Mouse (Mus musculus) midbrain, embryonic 15.5 days (tissue): ENCODE measurements around the gene Gm5089. TPM values are rescaled to one million over a fixed set of nuclear protein-coding genes. Genes with fewer than 3 reads are reported as not detected.

Experiments used
- ATAC-seq: fragments of 200-750 bp; cut with Nextera tagmentation; replicated peaks from 2 replicates; pipeline ENCODE4 v1.8.0; 2017; ENCODE audit warnings: moderate TSS enrichment
- H3K27ac ChIP-seq: fragments of 300-500 bp; sonication (generic); 2 replicates; pipeline ENCODE4 v1.5.1; 2015; ENCODE audit warnings: mild to moderate bottlenecking, inconsistent platforms
- H3K27me3 ChIP-seq: fragments of 300-500 bp; sonication (generic); replicated peaks from 2 replicates; pipeline ENCODE4 v1.6.1; 2015; ENCODE audit warnings: inconsistent platforms
- H3K36me3 ChIP-seq: fragments of 300-500 bp; sonication (generic); replicated peaks from 2 replicates; pipeline ENCODE4 v1.6.1; 2015; ENCODE audit warnings: inconsistent platforms
- H3K4me1 ChIP-seq: fragments of 300-500 bp; sonication (generic); 2 replicates; pipeline ENCODE4 v1.6.1; 2015; ENCODE audit warnings: inconsistent platforms
- H3K4me2 ChIP-seq: fragments of 300-500 bp; sonication (generic); 2 replicates; pipeline ENCODE4 v1.6.1; 2015; ENCODE audit warnings: inconsistent platforms, mild to moderate bottlenecking, moderate library complexity
- H3K4me3 ChIP-seq: fragments of 300-500 bp; sonication (generic); 2 replicates; pipeline ENCODE4 v1.5.1; 2015; ENCODE audit warnings: mild to moderate bottlenecking, inconsistent platforms
- H3K9ac ChIP-seq: fragments of 300-500 bp; sonication (generic); 2 replicates; pipeline ENCODE4 v1.6.1; 2015; ENCODE audit warnings: mild to moderate bottlenecking, inconsistent platforms
- H3K9me3 ChIP-seq: fragments of 300-500 bp; sonication (generic); 2 replicates; pipeline ENCODE4 v1.6.1; 2016; ENCODE audit warnings: inconsistent platforms
- WGBS: fragments of 180-500 bp; shearing (Covaris S2); methylation state at CpG from one replicate; pipeline ENCODE4 v1.1.7; 2015; ENCODE audit warnings: mixed read lengths; 5-methylcytosine and 5-hydroxymethylcytosine counted together
- polyA plus RNA-seq: library from polyadenylated mRNA; unstranded; fragments of >200 nt; fragmentation: Nextera tagmentation; extraction: Ambion mirVana; gene quantifications from 2 replicates; pipeline ENCODE4 v1.2.1, GENCODE M21; 2015

Gm5089 gene
- polyA plus RNA-seq, 1 experiment from 2014 or later, result 1.1 TPM

GRCm38 (mm10) chr14:122455562-122455958, 4.6 kb upstream of the Gm5089 start:
- ATAC-seq, result no peak
- Histone ChIP-seq H3K27me3 (peaks cover 47% of the 10 kb centered on the region), H3K36me3 (no peaks in the 10 kb centered on the region), H3K9me3 (no peaks in the 10 kb centered on the region), H3K27ac (no peak overlapping the region), H3K9ac (no peak overlapping the region), H3K4me1 (peaks cover 25% of the 10 kb centered on the region), H3K4me2 (no peak overlapping the region), H3K4me3 (no peak overlapping the region)
- WGBS, result 14% methylated on average over 4 of the region's 4 CpGs

GRCm38 (mm10) chr14:122454901-122455561, 4.1 kb upstream of the Gm5089 start:
- H3K27ac ChIP-seq, result 0 out of 2 replicates have a peak overlapping the region, but pooled peaks have one; percentile 70
- H3K4me3 ChIP-seq, result no peak overlapping the region
- 22% methylated on average over 10 of the region's 10 CpGs for WGBS
- no peak overlapping the region for H3K4me2 ChIP-seq
- H3K4me1 ChIP-seq, result peaks cover 30% of the 10 kb centered on the region
- no peaks in the 10 kb centered on the region for H3K36me3 ChIP-seq
- no peak for ATAC-seq
- H3K9ac ChIP-seq, result no peak overlapping the region
- peaks cover 47% of the 10 kb centered on the region for H3K27me3 ChIP-seq
- H3K9me3 ChIP-seq, result no peaks in the 10 kb centered on the region

GRCm38 (mm10) chr14:122453996-122454738, 3.3 kb upstream of the Gm5089 start:
- Histone ChIP-seq H3K4me2 (peak overlapping the region; percentile 40), H3K36me3 (no peaks in the 10 kb centered on the region), H3K4me1 (peaks cover 30% of the 10 kb centered on the region), H3K9me3 (no peaks in the 10 kb centered on the region), H3K27ac (peak overlapping the region; percentile 70), H3K27me3 (peaks cover 51% of the 10 kb centered on the region), H3K9ac (no peak overlapping the region), H3K4me3 (no peak overlapping the region)
- 7% methylated on average over 12 of the region's 12 CpGs for whole genome bisulfite sequencing
- peak; percentile 48; the same call in 1 of the 2 replicates for ATAC-seq

GRCm38 (mm10) chr14:122453388-122453995, 2.6 kb upstream of the Gm5089 start:
- peak; percentile 59 for ATAC-seq
- Histone ChIP-seq H3K36me3 (no peaks in the 10 kb centered on the region), H3K4me2 (peak overlapping the region; percentile 40), H3K27me3 (peaks cover 56% of the 10 kb centered on the region), H3K4me3 (0 out of 2 replicates have a peak overlapping the region, but pooled peaks have one; percentile 14), H3K9me3 (no peaks in the 10 kb centered on the region), H3K9ac (no peak overlapping the region), H3K27ac (peak overlapping the region; percentile 70), H3K4me1 (peaks cover 30% of the 10 kb centered on the region)
- WGBS, result under 1% methylated on average over 32 of the region's 32 CpGs

GRCm38 (mm10) chr14:122452701-122453387, 1.9 kb upstream of the Gm5089 start:
- WGBS, result 5% methylated on average over 13 of the region's 13 CpGs
- ATAC-seq, result no peak; the same call in 1 of the 2 replicates
- Histone ChIP-seq H3K9me3 (no peaks in the 10 kb centered on the region), H3K36me3 (no peaks in the 10 kb centered on the region), H3K27ac (peak overlapping the region; percentile 70), H3K4me3 (no peak overlapping the region), H3K9ac (no peak overlapping the region), H3K4me1 (peaks cover 30% of the 10 kb centered on the region), H3K4me2 (peak overlapping the region; percentile 40; the same call in 1 of the 2 replicates), H3K27me3 (peaks cover 61% of the 10 kb centered on the region)

- peaks cover 30% of the 10 kb centered on the region for H3K4me1 ChIP-seq
- no peaks in the 10 kb centered on the region for H3K36me3 ChIP-seq
- H3K4me2 ChIP-seq, result no peak overlapping the region
- peak overlapping the region; percentile 63; the same call in 1 of the 2 replicates for H3K27ac ChIP-seq
- no peak for ATAC-seq
- H3K27me3 ChIP-seq, result peaks cover 70% of the 10 kb centered on the region
- 50% methylated on average over 5 of the region's 5 CpGs for WGBS
- no peak overlapping the region for H3K9ac ChIP-seq
- H3K4me3 ChIP-seq, result no peak overlapping the region
- no peaks in the 10 kb centered on the region for H3K9me3 ChIP-seq
These were observed 733 bp upstream of the Gm5089 start for GRCm38 (mm10) chr14:122451551-122452145.

GRCm38 (mm10) chr14:122449601-122450495, 1.1 kb downstream of the Gm5089 start:
- Histone ChIP-seq H3K9me3 (no peaks in the 10 kb centered on the region), H3K27ac (peak overlapping the region; percentile 63), H3K9ac (0 out of 2 replicates have a peak overlapping the region, but pooled peaks have one; percentile 3), H3K4me1 (peaks cover 30% of the 10 kb centered on the region), H3K4me2 (peak overlapping the region; percentile 57), H3K27me3 (peaks cover 65% of the 10 kb centered on the region), H3K36me3 (no peaks in the 10 kb centered on the region), H3K4me3 (peak overlapping the region; percentile 35)
- ATAC-seq, result 0 out of 2 replicates have a peak, but pooled peaks have one; percentile 10
- WGBS, result 2% methylated on average over 29 of the region's 29 CpGs

- no peak for ATAC-seq
- Histone ChIP-seq H3K4me2 (no peak overlapping the region), H3K27me3 (peaks cover 3% of the 10 kb centered on the region; the same call in 1 of the 2 replicates), H3K27ac (no peak overlapping the region), H3K36me3 (no peaks in the 10 kb centered on the region), H3K9ac (no peak overlapping the region), H3K4me1 (no peaks in the 10 kb centered on the region), H3K4me3 (no peak overlapping the region), H3K9me3 (no peaks in the 10 kb centered on the region)
- WGBS, result 72% methylated on average over 10 of the region's 10 CpGs
These were observed 14.1 kb downstream of the Gm5089 start for GRCm38 (mm10) chr14:122436850-122437249.

GRCm38 (mm10) chr14:122434039-122434438, 16.9 kb downstream of the Gm5089 start:
- Histone ChIP-seq H3K9me3 (no peaks in the 10 kb centered on the region), H3K27me3 (0 out of 2 replicates have a peak, but pooled peaks cover 3% of the 10 kb centered on the region), H3K36me3 (no peaks in the 10 kb centered on the region), H3K4me1 (no peaks in the 10 kb centered on the region), H3K4me3 (no peak overlapping the region), H3K9ac (no peak overlapping the region), H3K27ac (no peak overlapping the region), H3K4me2 (no peak overlapping the region)
- 92% methylated on average over 10 of the region's 10 CpGs for WGBS
- no peak for ATAC-seq

GRCm38 (mm10) chr14:122432558-122432957, 18.4 kb downstream of the Gm5089 start:
- Histone ChIP-seq H3K9ac (no peak overlapping the region), H3K4me2 (no peak overlapping the region), H3K27ac (no peak overlapping the region), H3K27me3 (0 out of 2 replicates have a peak, but pooled peaks cover 3% of the 10 kb centered on the region), H3K4me1 (no peaks in the 10 kb centered on the region), H3K36me3 (no peaks in the 10 kb centered on the region), H3K9me3 (no peaks in the 10 kb centered on the region), H3K4me3 (no peak overlapping the region)
- 66% methylated on average over 3 of the region's 3 CpGs for WGBS
- no peak for ATAC-seq

GRCm38 (mm10) chr14:122427654-122428053, 23.3 kb downstream of the Gm5089 start:
- Histone ChIP-seq H3K4me2 (no peak overlapping the region), H3K4me1 (peaks cover 3% of the 10 kb centered on the region; the same call in 1 of the 2 replicates), H3K36me3 (no peaks in the 10 kb centered on the region), H3K9ac (no peak overlapping the region), H3K4me3 (no peak overlapping the region), H3K9me3 (no peaks in the 10 kb centered on the region), H3K27ac (no peak overlapping the region), H3K27me3 (0 out of 2 replicates have a peak, but pooled peaks cover 4% of the 10 kb centered on the region)
- WGBS, result 74% methylated on average over 3 of the region's 3 CpGs
- no peak for ATAC-seq
